Mouse (Mus musculus) G1E-ER4 (cell line): Measurements from ENCODE around the gene 4931414P19Rik. TPM values are rescaled to one million over a fixed set of nuclear protein-coding genes. Genes with fewer than 3 reads are reported as not detected.
A peak's percentile ranks its signal among the peaks of the same experiment; 100 is the strongest.

Experiments
- GATA1 ChIP-seq: IDR thresholded peaks from one replicate; pipeline ENCODE4 v1.8.0; 2012; ENCODE audit warnings: low read length, inconsistent platforms
- polyA plus RNA-seq: library from polyadenylated mRNA; stranded (reverse); fragments of >175 nt; gene quantifications from 2 replicates; pipeline ENCODE4 v1.2.3, GENCODE M21; 2012

The 4931414P19Rik gene
- 19.6 and 20.0 TPM in 2 replicates for polyA plus RNA-seq

DNA sequence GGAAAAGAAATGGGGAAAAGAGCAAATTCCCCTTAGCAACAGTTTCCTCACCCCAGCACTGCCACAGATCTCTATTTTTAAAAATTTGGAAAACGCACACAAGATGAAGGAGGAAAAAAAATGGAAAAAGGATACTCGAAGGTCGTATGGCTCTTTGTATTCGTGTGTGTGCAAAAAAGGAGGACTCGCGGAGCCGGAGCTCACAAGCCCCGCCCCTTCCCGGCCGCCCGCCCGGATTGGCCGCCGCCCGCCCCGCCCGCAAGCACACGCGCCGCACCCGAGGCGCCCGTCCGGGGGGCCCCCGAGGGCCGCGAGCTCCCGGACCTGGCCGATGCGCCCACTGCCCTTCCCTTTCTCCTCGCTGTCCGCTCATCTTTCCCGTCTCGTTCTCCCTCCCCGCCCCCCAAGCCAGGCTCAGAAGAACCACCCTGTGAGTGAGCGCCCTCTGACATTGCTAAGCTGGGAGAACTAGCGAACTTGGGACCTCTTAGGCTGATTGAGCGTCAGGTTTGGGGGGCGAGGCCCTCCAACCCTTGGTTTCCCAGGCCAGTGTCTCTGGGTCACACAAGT lies at the start of gene 4931414P19Rik:
Gene 4931414P19Rik (minus strand): TSS at position 242 of the 570 bp plus-strand sequence.
- TF ChIP-seq GATA1: no peak

DNA sequence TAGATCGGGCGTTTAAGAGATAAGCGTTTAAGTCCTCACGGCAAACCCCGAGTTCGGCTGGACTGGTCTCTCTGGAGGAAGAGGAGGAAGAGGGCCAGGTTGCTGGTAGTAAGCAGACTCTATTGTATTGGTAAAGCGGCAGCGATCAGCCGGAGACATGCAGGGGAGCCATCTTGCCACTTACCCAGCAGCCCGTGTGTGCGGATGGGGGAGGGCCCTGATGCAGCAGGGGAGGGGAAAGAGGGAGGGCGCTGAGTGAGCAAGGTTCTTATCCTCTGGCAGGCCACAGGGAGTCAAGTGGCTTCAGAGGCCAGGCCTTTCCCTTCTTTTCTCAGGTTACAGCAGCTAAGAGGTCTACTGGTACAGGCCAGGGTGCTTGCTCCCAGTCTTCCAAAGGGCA lies 47.7 kb upstream of the 4931414P19Rik start:
- TF ChIP-seq GATA1: no peak

DNA sequence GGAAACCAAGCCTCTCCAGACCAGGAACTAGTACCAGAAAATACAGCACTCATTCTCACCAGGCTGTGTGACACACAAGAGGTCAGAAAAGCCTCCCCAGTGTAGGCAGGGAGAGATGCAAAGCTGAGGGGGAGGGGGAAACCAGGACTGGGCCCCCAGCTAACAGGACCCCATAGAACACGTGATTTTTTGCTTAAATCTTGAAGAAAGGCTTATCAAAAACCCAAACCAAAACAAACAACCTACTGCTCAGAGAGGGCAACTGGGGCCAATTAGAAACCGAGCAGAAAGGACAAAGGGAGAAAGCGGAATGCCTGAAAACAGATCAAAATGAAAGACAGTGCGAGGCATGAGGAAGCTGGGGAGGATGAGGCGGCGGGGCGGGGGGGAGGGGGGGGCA lies 47.0 kb upstream of the 4931414P19Rik start:
- TF ChIP-seq GATA1: no peak

DNA sequence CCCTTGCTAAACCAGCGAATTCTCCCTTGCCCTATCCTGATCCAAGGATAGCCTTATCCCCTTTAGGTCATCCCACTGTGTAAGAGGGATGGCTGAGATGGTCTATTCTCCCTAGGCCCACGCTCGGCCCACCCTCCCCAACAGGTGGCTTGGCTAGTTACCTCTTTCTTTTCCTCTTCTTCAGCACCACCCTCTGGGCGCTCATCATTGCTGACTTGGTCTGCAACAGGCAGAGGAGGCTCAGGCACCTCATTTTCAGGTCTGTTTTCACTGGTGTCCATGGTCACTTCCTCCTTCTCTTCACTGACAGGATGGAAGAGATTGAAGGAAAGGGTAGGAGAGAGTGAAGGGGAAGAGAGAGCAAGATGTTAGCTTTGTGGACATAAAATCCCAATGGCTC lies 45.8 kb upstream of the 4931414P19Rik start:
- no peak for TF ChIP-seq GATA1

DNA sequence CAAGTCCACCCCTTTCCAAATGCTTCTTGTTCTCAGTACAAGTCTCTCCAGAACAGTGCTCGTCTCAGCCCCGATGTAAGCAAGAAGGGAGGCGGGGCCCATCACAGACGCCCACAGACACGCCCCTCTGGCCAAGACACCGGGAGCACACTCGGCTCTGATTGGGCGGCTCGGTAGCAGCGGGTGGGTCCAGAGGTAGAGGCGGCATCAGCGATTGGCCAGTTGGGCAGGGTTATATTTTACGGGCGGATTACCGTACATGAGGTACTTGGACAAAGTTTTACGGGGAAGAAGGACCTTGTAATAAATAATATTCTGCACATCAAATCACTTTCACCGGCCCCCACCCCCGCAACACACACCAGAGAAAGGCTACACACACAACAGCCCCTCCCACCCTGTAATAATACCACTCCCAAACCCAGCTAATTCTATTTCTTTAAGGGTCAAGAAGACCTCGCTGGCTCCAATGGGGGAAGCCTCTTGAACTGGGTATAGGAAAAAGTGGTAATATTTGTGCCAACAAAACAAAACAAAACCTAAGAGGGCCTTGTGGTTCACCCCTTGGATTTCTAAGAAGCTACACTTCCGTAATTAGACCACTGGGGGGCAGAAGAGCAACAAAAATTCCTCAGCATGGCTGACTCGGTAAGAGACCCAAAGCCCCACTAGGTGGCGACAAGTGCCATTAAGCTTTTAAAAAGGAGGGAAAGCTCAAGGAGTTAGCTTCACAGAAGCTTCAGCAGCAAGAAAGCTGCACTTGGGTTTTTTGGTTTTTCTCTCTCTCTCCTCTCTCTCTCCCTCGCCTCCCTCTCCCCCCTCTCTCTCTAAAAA lies 45.0 kb upstream of the 4931414P19Rik start:
- no peak for TF ChIP-seq GATA1

DNA sequence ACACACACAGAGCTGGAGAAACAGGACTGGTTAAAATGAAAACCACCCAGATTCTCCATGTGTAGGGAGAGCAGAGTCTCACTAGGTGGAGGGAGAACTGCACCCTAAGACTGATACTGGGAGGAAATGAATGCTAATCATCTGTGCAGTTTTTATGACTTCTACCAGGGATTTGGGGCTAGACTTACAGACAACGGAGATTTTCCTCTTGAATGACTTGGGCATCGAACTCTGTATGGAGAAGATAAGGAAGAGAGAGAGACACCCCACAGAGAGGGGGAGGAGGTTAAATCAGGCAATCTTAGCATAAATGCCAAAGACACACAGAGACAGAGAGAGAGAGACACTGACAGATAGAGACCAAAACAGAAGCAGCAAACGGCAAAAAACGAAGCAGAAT lies 42.1 kb upstream of the 4931414P19Rik start:
- peak; percentile 62 for TF ChIP-seq GATA1

DNA sequence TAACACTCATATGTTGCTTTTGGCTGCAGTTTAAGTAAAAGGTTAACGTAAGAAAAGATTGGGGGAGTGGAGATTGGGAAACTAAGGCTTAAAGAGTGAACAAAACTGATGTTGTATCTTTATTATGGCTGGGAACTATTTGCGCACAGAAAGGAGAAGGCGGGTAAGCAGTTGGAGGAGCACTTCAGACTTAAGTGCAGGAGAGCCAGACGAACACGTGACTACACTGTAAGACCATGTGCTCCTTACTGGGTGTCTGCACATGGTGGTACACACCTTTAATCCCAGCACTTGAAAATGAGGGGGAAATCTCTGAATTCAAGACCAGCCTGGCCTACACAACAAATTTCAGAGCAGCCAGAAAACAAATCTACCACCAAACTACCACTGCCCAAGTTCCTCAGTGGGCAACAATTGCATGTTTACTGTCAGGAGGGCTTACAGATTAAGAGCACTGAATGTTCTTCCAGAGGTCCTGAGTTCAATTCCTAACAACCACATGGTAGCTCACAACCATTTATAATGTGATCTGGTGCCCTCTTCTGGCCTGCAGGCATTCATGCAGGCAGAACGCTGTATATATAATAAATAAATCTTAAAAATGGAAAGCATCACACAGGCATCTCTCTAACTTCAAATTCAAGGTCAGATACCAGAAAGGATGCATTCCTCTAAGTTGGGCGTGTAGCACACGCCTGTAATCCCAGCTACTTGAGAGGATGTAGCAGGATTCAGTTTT lies 41.3 kb upstream of the 4931414P19Rik start:
- no peak for TF ChIP-seq GATA1

DNA sequence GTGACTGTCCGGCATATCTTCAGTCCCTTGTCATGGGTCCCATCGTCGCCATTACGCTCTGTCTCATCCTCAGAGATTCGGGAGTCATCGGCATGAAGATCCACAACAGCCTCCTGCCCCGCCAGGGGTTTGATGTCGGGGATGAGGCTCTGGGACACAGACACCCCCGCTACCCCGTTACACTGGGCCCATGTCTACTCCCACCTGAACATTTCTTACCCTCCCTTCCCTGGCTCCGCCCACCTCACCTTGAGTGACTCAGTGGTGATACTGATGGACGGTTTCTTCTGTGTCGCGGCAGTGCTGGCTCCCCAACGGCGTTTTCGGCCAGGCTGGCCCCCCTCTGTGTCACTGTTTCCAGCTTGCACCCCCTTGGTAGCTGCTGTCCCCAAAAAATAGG lies 40.7 kb upstream of the 4931414P19Rik start:
- TF ChIP-seq GATA1: no peak

DNA sequence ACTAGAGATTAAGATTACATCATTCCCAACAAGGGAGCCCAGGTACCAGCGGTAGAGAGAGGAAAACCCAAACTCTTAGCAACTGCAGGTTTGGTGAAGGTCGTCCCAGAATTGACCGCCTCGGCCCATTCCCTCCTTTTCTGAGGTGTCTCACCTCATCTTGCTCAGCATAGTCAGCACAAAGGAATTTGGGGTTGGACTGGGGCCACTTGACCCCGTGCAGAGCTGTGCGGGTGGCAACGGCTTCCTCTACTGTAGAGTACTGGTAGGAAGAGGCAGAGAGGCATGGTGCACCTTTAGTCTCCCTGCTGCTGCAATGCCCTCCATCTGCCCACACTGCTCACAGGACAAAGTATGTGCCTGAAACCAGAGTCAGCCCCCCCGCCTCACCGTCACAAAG lies 38.5 kb upstream of the 4931414P19Rik start:
- TF ChIP-seq GATA1: no peak

DNA sequence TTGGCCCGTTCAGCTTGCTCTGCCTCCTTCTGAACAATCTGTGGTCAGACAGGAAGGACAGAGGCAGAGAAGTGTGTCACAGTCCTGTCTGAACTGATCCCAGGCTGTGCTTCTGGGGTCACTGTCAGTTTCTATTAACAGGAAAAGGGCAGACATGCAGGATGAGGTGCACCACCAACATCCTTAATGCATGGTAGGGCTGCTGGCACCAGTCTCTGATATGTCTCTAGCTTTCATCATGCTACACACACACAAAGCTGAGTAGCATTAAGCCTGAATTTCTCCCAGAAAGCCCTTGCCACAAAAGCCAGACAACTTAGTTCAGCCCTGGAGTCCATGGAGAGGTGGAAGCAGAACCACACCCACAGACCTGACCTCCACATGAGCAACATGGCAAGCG lies 37.2 kb upstream of the 4931414P19Rik start:
- no peak for TF ChIP-seq GATA1

DNA sequence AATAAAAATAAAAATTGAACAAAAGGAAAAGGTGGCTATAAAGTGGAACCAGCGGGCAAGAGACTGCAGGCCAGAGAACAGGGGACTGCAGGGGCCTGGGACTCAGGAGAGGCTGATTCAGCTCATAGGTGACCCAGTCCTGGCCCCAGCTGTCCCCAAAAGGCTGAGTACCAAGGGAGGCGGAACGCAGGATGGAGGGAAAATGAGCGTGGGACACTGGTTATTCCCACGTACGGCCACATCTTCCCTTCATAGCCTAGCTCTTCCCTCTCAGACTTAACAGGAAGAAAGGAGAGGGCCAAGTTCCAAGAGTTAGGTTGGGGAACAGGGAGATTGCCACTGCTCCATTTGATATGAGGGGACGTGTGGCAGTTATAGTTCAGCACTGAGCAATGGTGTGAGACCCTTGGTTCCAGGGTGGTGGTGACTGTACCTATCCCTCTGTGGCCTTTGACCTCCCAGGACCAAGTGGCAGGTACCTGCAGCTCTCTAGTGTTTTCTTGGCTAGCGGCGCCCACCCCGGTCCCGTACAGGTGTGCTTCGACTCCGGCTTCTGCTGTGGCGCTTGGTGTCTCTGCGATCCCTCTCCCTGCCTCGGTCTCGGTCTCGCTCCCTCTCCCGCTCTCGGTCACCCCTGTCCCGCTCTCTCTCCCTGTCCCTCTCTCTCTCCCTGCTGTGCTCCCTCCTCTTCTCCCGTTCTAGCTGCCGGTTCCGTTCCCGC lies 36.6 kb upstream of the 4931414P19Rik start:
- no peak for TF ChIP-seq GATA1

DNA sequence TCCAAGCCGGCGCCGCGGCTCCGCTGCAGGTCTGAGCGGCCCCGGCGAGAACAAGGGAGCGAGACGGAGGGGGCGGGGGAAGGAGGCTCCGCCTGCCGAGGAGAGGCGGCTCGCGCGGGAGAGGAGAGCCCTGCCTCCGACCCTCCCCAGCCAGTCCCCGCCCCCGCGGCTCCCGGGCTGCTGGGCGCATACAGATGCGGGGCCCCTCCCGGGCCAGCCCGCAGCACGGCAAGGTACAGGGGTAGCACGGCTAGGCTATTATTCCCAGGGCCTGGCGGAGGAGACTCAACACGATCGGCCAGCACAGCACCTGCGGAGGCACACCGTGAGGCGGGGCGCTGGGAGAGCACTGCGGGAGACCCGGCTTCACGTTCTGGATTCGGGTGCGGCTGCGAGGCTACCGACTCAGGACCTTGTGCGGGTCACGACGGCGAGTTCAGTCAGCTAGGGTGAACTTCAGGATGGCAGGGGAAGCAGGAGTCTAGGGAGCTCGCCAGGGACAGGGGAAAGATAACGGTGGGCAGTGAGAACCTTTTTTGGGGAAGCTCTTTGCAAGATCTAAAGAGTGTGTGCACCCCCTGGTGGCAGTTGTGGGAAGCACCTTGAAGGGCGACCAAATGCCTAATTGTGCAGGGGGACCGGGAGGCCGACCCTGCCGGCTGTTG lies 35.6 kb upstream of the 4931414P19Rik start, which contains the start of gene Cdh24:
Gene Cdh24 (minus strand): TSS at position 60 of the 665 bp plus-strand sequence.
- TF ChIP-seq GATA1: no peak

DNA sequence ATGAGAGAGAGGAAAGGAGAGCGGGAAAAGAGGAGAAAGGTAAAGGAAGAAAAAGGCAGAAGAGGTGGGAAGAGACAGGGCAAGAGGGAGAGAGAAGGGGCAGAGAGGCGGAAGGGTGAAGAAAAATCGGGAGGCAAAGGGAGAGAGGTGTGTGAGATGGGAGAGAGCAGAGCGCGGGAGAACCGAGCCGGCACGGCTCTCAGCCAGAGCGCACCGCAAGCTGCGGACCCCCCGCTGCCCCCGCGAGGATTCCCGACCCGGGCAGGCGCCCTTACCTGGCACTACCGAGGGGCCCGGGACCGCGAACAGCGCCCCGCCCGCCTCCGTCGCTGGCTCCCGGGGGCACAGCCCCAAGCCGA lies 35.1 kb upstream of the 4931414P19Rik start, which contains the start of gene Gm17606:
Gene Gm17606 (plus strand): TSS at position 7 of the 359 bp plus-strand sequence.
- TF ChIP-seq GATA1: no peak

DNA sequence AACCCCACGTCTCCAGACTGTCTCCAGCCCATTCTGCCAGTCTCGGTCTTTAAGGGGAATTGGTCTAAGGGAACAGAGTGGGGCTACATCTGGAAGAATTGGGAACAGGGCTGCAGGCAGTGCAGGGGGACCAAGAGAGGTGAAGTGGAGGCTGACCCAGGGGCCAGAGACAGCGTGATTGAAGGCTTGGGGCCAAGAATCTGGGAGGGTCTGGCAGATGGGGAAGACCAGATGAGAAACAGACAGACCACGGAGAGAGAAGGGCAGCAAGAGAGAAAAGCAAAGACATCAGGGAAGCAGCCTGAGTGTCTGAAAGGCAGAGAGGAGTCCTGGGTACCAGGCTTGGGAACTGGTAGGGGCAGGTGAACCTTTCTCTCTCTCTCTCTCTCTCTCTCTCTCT lies 34.3 kb upstream of the 4931414P19Rik start:
- no peak for TF ChIP-seq GATA1

DNA sequence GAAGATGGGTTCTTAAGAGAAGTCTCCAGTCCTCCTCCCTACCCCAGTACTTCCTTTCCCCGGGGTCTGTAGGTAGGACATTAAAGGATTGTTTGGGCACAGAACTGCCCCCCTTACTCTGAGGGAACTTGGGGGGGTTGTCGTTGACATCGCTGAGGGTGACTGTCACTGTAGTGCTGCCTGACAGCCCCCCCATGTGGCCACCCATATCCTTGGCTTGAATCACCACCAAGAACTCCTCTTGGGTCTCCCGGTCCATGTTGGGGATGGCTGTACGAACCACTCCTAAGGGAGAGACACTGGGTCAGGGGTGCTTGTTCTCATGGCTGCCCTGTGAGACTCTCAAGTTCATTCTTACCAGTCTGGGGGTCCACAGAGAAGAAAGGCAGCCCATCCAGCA lies 32.4 kb upstream of the 4931414P19Rik start:
- no peak for TF ChIP-seq GATA1
